Mouse (Mus musculus) left cerebral cortex, postnatal 36 days (tissue): Measurements from ENCODE around the gene Khdc4. TPM values are rescaled to one million over a fixed set of nuclear protein-coding genes. Genes with fewer than 3 reads are reported as not detected.

ENCODE experiments used
- total RNA-seq, 2 experiments: library from RNA; stranded (reverse); gene quantifications; 2 replicates each; pipeline ENCODE4 v1.2.3; 2021

Khdc4 gene
- total RNA-seq, 2 experiments from 2014 or later = 42.4 to 63.2 TPM

Other genes starting within 250 kb of the Khdc4 start
- gene Sema4a, start 224.6 kb upstream of the Khdc4 start, total RNA-seq = 10 to 100 TPM; 52.2 to 66.7 TPM
- 10 to 100 TPM; 47.1 to 57.3 TPM for gene Lmna, start 175.8 kb upstream of the Khdc4 start, total RNA-seq
- gene Mex3a, start 153.4 kb upstream of the Khdc4 start, total RNA-seq = 1 to 10 TPM; 2.6 to 2.9 TPM
- not detected for gene Rab25, start 137.5 kb upstream of the Khdc4 start, total RNA-seq
- gene Lamtor2, start 132.7 kb upstream of the Khdc4 start, total RNA-seq = 100 to 1,000 TPM; 103 to 106 TPM
- gene Ubqln4, start 132.0 kb upstream of the Khdc4 start, total RNA-seq = 100 to 1,000 TPM; 129 to 137 TPM
- gene Ssr2, start 109.9 kb upstream of the Khdc4 start, total RNA-seq = 10 to 100 TPM; 90.4 to 94.5 TPM
- gene Arhgef2, start 79.8 kb upstream of the Khdc4 start, total RNA-seq = 100 to 1,000 TPM; 250 to 281 TPM
- not detected for gene Rxfp4, start 32.7 kb upstream of the Khdc4 start, total RNA-seq
- 10 to 100 TPM; 47.9 to 51.3 TPM for gene Rit1, start 31.0 kb downstream of the Khdc4 start, total RNA-seq
- gene Syt11, start 89.4 kb downstream of the Khdc4 start, total RNA-seq = 100 to 1,000 TPM; 498 to 620 TPM
- 10 to 100 TPM; 42.4 to 47.2 TPM for gene Gon4l, start 149.4 kb downstream of the Khdc4 start, total RNA-seq
- 10 to 100 TPM; 19.8 to 23.0 TPM for gene Msto1, start 228.2 kb downstream of the Khdc4 start, total RNA-seq